Mouse (Mus musculus) R1 (cell line): ENCODE data around the gene Olfr402.

ENCODE experiments used
- DNase-seq: peaks from one replicate; pipeline ENCODE4 v3.0.0-alpha.2; 2018; ENCODE audit warnings: low read depth, low spot score

Olfr402 gene

DNA sequence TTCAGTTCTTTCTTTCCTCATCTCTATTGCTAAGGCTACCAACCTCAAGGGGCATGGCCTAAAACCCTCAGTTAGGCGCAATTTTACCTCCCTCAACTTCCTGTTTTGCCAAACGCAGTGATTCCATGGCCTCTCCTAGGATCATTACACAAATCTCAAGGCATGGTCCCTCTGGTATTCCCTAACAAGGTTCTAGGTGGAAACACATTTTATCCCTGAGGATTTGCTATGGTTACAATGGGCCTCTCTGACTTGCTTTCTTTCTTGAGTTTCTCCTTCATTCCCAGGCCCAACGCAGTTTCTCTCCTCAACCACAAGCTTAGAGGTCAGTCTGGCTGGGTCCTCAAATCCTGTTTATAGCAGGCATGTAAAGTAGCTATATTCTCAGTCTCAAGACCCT is at the start of gene Olfr402:
Olfr402 (plus strand) TSS at position 301 of the 400 bp plus-strand sequence.
- DNase-seq = no peak

DNA sequence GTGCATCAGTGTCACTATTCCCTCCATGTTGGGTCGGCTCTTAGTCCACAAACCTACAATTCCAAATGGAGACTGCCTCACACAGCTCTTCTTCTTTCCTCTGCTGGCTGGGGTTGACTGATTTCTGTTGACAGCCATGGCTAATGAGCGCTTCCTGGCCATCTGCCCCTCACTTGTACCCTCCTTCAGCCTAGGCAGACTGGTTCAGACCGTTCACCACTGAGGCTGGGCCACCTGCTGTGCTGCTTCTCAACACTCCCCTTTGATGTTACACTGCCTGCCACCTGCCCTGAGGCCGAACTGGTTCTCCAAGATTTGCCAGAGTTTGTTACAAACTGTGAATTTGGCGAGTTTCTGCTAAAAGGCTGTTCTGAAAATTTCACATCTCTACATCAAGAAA is 48.3 kb upstream of the Olfr402 start:
- DNase-seq = peak; percentile 15

GRCm38 (mm10) chr11:74113412-74113811 is 39.9 kb upstream of the Olfr402 start, which contains the start of gene Olfr401:
Olfr401 (plus strand) TSS chr11:74113712.
- DNase-seq = no peak

- DNase-seq = peak; percentile 73
Measured at GRCm38 (mm10) chr11:74140001-74140400, 13.3 kb upstream of the Olfr402 start.

DNA sequence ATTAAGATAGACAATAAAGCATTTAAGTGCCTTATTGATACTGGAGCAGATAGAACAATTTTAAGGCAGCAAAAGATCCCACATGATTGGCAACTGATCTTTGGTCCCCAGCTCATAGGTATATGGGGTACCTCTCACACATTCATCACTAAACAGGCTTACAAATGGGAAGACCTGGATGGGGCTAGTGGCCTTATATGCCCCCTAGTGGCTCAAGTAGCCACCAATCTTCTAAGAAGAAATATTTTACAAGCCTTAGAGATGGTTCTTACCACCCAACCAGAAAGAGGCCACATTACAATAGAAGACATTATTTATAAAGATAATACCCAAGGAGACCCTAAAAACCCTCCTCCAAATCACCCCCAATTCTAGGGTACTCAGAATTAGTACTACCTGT is 7.5 kb upstream of the Olfr402 start:
- DNase-seq = no peak

DNA sequence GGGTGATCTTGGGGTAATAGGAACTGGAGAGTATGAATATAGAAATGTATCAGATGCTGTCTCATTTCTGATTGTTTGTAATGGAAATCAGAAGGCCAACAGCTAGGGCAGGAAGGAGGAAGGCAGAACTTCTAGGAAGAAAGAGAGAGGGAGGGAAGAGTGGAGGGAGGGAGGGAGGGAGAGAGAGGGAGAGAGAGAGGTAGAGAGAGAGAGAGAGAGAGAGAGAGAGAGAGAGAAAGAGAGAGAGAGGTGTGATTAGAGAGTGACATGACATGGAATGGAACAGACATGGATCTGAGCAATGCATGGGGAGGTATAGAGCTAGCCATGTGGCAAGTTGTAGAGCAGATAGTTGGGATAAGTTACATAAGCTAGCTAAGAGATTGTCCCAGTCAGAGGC is 15.4 kb downstream of the Olfr402 start:
- DNase-seq = no peak

DNA sequence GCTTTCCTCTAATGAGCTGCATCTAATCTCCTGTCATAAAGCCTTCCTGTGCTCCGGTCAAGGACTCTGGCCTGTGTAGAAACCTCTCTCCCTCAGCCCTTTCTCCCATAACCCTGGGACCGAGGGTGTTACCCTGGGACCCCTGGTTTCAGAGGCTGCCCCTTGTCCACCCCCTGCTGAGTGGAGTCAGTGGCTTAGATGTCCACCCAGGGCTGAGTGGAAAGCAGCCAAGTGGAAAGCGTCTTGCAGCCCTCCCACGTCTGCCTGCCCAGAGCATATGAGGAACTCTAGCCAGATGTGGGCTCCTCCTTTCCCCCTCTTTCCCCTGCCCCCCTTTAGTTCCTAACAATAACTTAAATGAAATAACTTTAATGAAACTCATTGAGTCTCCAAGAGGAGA is 29.8 kb downstream of the Olfr402 start:
- no peak for DNase-seq

DNA sequence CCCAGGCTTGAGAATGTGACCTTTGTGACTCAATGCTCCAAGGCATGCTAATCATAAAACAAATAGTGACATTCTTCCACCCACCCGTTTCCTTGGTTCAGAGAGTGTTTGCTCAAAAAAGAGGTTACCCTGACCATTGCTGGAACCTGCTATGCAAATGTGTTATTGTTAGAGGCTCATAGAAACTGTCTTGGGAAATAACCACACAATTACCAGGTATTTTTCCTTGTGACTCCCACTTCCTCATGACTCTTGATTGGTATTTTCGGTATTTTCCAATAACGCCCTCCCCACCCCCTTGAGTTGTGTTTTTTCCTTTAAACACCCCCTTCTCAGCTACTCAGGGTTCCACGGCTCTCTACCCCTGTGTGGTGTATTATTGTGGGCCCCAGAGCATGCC is 30.4 kb downstream of the Olfr402 start:
- no peak for DNase-seq

DNA sequence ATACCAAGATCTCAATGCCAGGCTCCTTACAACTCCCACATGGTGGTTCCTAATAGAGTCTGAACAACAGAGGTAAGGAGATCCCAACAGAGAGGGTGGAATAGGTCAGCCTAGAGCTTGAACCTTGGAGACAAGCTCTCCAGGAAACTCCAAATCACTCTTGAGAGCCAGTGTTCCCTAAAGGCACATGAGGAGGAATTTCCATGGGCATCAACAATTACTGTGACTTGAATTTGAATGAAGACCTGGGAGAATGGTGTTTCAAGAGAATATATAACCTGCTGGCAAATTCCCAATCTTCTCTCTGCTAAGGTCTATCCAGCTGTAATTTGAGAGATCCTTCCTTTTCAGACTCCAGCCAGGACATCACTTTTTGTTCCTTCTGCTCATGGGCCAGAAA is 32.6 kb downstream of the Olfr402 start, which contains the start of gene Olfr403:
Olfr403 (plus strand) TSS at position 301 of the 400 bp plus-strand sequence.
- no peak for DNase-seq
